Mouse (Mus musculus): ENCODE measurements at regions not wholly inside any gene's neighbourhood (a gene's known extent, or its start where the extent isn't known, plus 50 kb on each side); places are given as distances from the start of the nearest gene placed in this dataset.

GRCm38 (mm10) chr11:57432299-57432698, 86.1 kb downstream of the Fam114a2 start:
- DNase-seq: no peak

GRCm38 (mm10) chr11:57431886-57432285, 86.5 kb downstream of the Fam114a2 start:
- no peak for DNase-seq

- DNase-seq: peak; percentile 7 to 11
Observed at GRCm38 (mm10) chr11:57426046-57426805, 92.2 kb downstream of the Fam114a2 start.

GRCm38 (mm10) chr11:57419416-57419815, 99.0 kb downstream of the Fam114a2 start:
- DNase-seq: no peak

- DNase-seq: no peak
Observed at GRCm38 (mm10) chr11:57416011-57416410, 102.4 kb downstream of the Fam114a2 start.

GRCm38 (mm10) chr11:57415167-57415566, 103.2 kb downstream of the Fam114a2 start:
- DNase-seq: no peak

GRCm38 (mm10) chr11:57414697-57415096, 103.7 kb downstream of the Fam114a2 start:
- no peak for DNase-seq

- DNase-seq: no peak
Observed at GRCm38 (mm10) chr11:57413271-57413670, 105.1 kb downstream of the Fam114a2 start.

GRCm38 (mm10) chr11:57412766-57413165, 105.7 kb downstream of the Fam114a2 start:
- DNase-seq: no peak

- DNase-seq: no peak
Observed at GRCm38 (mm10) chr11:57404172-57404571, 114.2 kb downstream of the Fam114a2 start.

- DNase-seq: no peak
Observed at GRCm38 (mm10) chr11:57401610-57402009, 116.8 kb downstream of the Fam114a2 start.

- no peak for DNase-seq
Observed at GRCm38 (mm10) chr11:57399366-57399765, 119.1 kb downstream of the Fam114a2 start.

- no peak for DNase-seq
Observed at GRCm38 (mm10) chr11:57396429-57396828, 122.0 kb downstream of the Fam114a2 start.

GRCm38 (mm10) chr11:57390826-57391225, 127.6 kb downstream of the Fam114a2 start:
- DNase-seq: no peak

All from cerebellum, adult 18-20 months (tissue).